Mouse (Mus musculus): ENCODE data around the gene Gnl3. TPM values are rescaled to one million over a fixed set of nuclear protein-coding genes. Genes with fewer than 3 reads are reported as not detected.

Gene Gnl3
- total RNA-seq (2021), result 10 to 100 TPM; 61.5 to 81.2 TPM
- long read RNA-seq, experiment 1, transcript Gnl3-209 (2 exons, 1,033 nt), result minor isoform, 5 of 73 reads
- long read RNA-seq, experiment 1, transcript Gnl3-201 (15 exons, 1,947 nt), result major isoform, 38 of 73 reads
- long read RNA-seq, experiment 1, partial matches to known transcripts, result 16 of 73 reads
- long read RNA-seq, experiment 1, other reads (novel, unspliced or antisense), result 14 of 73 reads
- long read RNA-seq, experiment 2, transcript Gnl3-201 (15 exons, 1,947 nt), result major isoform, 17 of 24 reads
- long read RNA-seq, experiment 2, partial matches to known transcripts, result 1 of 24 reads
- long read RNA-seq, experiment 2, other reads (novel, unspliced or antisense), result 6 of 24 reads

GRCm38 (mm10) chr14:31018860-31019291, at the start of gene Gnl3, which contains the start of gene Pbrm1:
Gene Gnl3, minus strand, starts transcription at chr14:31019152.
Gene Pbrm1, plus strand, starts transcription at chr14:31019138.
- DNase-seq, result peak; percentile 98

- DNase-seq, result peak; percentile 15
Measured at GRCm38 (mm10) chr14:31062277-31062676, 43.3 kb upstream of the Gnl3 start.

GRCm38 (mm10) chr14:31045817-31046216, 26.9 kb upstream of the Gnl3 start:
- no peak for DNase-seq

GRCm38 (mm10) chr14:31045296-31045695, 26.3 kb upstream of the Gnl3 start:
- DNase-seq, result no peak

DNA sequence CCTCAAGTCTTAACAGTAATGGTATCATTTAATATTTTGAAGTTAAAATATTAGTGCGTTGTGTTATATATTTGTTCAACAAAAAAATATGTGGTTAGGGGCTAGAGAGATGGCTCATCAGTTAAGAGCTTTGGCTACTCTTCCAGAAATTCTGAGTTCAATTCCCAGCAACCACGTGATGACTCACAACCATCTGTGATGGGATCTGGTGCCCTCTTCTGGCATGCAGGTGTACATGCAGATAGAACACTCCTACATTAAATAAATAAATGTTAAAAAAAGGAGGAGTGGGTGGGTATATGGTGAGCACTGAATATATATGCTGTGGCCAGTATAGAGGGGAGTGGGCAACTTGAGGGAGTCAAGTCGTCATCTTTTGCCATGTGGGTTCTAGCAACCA, 6.8 kb upstream of the Gnl3 start:
- DNase-seq, result no peak

DNA sequence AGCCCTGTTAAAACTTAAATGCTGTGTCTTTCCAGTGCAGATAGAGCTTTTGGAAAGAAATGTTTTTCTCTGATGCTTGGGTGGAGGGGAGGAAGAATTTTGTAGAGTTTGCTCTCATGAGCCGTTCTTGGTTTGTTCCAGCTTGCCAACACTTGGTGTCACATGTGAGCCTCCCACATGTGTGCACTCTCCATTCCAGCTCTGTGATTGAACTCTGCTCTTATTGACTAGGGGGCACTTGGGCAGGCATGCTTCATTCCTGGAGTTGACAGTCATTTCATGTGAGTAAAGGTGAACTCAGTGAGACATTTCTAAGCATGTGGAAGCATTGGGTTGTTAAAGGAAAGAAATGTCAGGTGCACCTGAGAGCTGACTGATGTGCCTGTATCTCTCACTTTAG, 3.6 kb upstream of the Gnl3 start:
- DNase-seq, result no peak

GRCm38 (mm10) chr14:31019331-31020205, 616 bp upstream of the Gnl3 start:
- peak; percentile 84 for DNase-seq

DNA sequence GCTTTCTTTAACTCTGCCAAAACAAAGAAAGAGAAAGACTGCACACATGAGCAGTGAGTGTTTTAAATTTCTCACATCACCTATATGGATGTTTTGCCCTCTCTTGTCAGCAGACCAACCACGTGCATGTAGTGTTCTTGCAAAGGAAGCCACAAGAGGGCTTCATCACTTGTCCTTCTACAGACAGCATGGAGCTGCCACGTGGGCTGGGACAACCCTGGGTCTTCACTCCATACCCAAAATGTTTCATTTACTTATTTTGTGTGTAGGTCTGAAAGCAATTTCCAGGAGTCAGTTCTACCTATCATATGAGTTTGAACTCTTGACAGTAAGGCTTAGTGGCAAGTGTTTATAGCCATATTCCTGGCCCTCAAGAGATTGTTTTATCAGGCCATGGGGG, 1.1 kb downstream of the Gnl3 start:
- DNase-seq, result peak; percentile 17

DNA sequence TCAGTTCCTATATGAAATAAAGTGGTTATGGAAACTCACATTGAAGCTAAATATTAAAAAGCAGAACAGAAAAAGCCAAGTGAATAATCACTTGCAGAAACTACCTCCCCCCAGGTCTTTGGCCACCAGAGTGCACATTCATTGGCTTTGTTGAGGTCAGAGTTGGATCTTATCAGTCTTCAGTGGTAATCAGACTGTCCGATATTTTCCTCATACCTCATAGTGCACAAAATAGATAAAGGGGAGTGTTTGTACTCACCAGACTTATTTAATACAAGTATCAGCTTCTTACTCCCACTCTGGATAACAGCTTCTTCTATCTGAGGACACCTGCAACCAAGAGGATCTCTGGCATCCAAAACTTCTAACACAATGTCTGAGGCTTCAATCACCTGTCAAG, 2.9 kb downstream of the Gnl3 start:
- DNase-seq, result no peak

DNA sequence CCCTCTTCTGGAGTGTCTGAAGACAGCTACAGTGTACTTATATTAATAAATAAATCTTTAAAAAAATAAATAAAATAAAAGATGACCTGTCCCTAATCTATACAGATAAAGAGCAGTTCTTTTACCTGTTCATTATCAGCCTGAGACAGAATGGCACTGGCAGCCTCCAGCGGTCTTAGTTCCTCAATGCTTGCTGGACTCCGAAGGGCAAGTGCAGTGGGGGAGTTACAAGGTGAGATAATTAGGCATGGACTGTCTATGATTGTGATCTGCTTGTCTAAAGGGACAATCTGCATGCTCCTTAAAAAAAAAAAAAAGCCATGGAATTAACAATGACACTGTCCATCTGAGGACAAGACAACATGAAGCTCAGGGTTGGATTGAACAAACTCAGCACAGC, 5.0 kb downstream of the Gnl3 start:
- no peak for DNase-seq

DNA sequence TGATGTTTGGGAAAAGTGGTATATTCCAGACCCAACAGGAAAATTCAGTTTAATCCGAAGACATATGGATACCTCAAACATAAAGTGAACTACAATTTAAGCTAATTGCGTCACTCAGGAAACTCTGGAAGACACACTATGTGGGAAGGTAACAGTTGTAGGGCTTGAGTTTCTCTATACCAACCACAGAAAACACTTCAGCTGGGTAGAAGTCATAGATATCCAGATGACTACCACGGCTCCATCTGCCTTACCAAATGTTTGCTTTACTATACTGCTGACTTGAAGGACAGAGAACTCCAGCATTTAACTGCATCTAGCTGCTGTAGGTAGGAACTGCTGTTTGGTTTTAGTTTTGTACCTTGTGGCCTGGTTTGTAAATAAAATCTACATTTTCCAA, 7.4 kb downstream of the Gnl3 start:
- no peak for DNase-seq

DNA sequence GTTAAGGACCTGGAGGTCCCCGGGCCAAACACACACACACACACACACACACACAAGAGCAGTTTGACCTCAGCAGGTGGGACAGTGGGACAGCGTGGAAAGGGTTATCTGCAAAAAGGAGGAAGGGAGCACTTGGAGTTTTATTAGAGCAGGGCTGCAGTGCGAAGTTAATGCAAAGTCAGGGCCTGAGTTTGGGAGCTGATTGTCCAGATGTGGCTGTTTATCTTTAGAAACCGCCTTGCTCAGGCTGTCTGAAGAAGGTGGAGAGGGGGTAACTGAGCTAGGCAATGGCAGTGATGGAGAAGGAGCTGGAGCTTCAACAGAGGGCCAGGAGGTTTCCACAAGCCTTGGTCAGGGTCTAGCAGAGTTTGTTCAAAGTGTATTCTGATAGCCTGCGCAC, 12.2 kb downstream of the Gnl3 start:
- no peak for DNase-seq

DNA sequence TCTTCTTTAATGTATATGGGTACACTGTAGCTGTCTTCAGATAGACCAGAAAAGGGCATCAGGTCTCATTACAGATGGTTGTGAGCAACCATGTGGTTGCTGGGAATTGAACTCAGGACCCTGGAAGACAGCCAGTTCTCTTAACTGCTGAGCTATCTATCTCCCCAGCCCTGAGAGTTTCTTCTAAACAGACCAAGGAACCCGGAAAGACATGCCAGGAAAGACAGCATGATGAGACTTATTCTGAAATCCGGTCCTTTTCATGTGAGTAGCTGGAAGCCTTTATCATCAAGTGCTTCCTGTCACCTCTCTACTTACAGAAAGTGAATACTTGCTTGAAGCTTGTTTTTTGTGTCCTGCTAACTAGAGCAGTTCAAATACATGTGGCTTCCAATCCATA, 14.4 kb downstream of the Gnl3 start:
- DNase-seq, result no peak

- peak; percentile 91 for DNase-seq
Measured at GRCm38 (mm10) chr14:31001307-31002205, 17.4 kb downstream of the Gnl3 start, which contains the start of the genes Glt8d1 and Spcs1. Gene Glt8d1, plus strand, starts transcription at chr14:31001400. Gene Spcs1, minus strand, starts transcription at chr14:31001672.

DNA sequence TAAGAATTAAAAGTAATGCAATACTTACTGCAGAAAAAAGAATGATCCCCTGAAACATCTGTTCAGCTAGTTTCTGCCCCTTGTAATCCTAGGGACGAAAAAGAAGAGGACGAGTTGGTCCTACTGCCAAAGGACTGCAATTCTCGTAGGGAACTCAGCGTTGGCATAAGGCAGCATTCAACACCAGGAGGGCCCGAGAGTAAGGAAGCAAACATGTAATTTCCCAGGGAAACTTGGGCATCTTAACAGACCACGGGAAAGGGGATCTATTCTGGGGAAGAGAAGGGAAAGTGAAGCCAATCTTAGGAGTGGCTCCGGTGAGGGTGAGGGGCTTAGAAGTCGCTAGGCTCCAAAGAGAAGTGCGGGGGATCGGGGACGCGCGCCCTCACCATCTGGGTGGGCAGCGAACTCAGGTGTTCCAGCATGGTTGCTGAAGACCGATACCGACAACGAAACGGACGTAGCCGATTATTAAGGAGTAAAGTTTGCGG, 18.1 kb downstream of the Gnl3 start:
- DNase-seq, result no peak

DNA sequence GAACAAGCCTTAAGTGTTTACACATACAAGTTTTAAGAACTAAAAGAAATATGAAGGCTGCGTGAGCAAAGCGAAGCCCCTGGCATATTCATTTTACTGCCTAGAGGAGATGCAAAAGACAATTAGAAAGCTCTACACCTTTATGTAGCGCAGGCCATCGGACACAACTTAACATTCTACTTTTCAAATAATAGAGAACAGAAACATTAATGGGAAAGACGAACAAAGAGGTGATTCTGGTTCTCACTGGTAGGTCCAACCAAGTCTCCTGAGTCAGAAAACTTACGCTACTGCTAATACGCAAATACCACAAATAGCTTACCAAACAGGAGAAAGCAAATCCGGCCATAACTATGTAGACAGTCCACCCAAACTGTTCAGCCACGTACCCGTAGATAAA, 18.6 kb downstream of the Gnl3 start:
- DNase-seq, result no peak

- DNase-seq, result no peak
Measured at GRCm38 (mm10) chr14:30996417-30996816, 22.5 kb downstream of the Gnl3 start.

GRCm38 (mm10) chr14:30976222-30976621, 42.7 kb downstream of the Gnl3 start:
- DNase-seq, result no peak

DNA sequence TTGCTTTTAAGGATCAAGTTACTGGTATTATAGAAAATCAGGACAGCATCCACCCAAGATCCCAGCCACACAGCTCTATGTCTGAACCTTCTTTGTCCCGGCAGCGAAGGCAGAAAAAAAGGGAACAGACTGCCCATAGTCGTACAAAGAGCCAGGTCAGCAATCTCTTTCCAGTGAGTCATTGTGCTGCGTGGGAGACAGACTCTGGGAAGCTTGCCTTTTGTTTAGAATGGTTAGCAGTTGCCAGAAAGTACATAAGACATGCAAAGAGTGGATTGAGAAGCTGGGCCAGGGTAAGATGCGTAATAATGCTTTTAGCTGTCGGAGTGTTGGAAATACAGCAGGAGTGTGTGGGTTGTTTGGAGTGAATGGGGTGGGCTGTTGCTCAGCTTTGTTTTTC, 44.7 kb downstream of the Gnl3 start:
- DNase-seq, result peak; percentile 37
